8 mouse cellular contexts compared by ENCODE assay signal in genomic region chr4:129136579-129137391, GRCm38 (mm10). TPM values are rescaled to one million over a fixed set of nuclear protein-coding genes. Genes with fewer than 3 reads are reported as not detected.
DNase-seq lines count a peak whose midpoint lies in the region; ATAC-seq lines count a peak whose summit lies in the region.

Gene Fndc5 (plus strand): TSS chr4:129136999.

- H3K36me3 ChIP-seq in intestine, embryonic 15.5 days, result no peaks in the 10 kb centered on the region
- H3K36me3 ChIP-seq in midbrain, embryonic 10.5 days, result no peaks in the 10 kb centered on the region

- 1% methylated on average over 65 of the region's 80 CpGs for WGBS in intestine, embryonic 15.5 days
- under 1% methylated on average over 38 of the region's 80 CpGs for WGBS in midbrain, embryonic 10.5 days

- H3K9ac ChIP-seq in intestine, embryonic 15.5 days, result peak within 1 kb of the TSS; percentile 62

- peak within 1 kb of the TSS; percentile 55 for H3K4me3 ChIP-seq in intestine, embryonic 15.5 days (replicated peaks)
- H3K4me3 ChIP-seq in midbrain, embryonic 10.5 days, result peak within 1 kb of the TSS; percentile 67

- intact Hi-C loops in gastrocnemius, postnatal 14 days (cut with DNase I; ENCODE audit: low total_unique reads), result loop anchor here (5.0 to 10.0 kb wide), 2 partner anchors 36 to 138 kb away; no protein-coding TSS in a partner anchor

- peaks cover 20% of the 10 kb centered on the region for H3K27me3 ChIP-seq in intestine, embryonic 15.5 days (replicated peaks)
- peaks cover 72% of the 10 kb centered on the region for H3K27me3 ChIP-seq in midbrain, embryonic 10.5 days (ENCODE audit: low read depth, poor library complexity, severe bottlenecking)

- peaks cover 20% of the 10 kb centered on the region for H3K4me1 ChIP-seq in intestine, embryonic 15.5 days (replicated peaks)
- H3K4me1 ChIP-seq in midbrain, embryonic 10.5 days, result peaks cover 35% of the 10 kb centered on the region

- no peak for DNase-seq in layer of hippocampus, adult 18-20 months (ENCODE audit: low spot score in 2 of 2)
- no peak for DNase-seq in layer of hippocampus, adult 9-10 months (ENCODE audit: low spot score)
- peak; percentile 66 for DNase-seq in brain, adult 2 months (ENCODE audit: low read depth, low spot score)
- no peak for DNase-seq in gastrocnemius, postnatal 14 days
- peak; percentile 50 for DNase-seq in midbrain, embryonic 10.5 days (ENCODE audit: low spot score)
- no peak for DNase-seq in spleen, adult 12 weeks (ENCODE audit: low spot score)
- no peak for DNase-seq in thymus, postnatal 25 days

- peak within 1 kb of the TSS; percentile 98 for H3K4me2 ChIP-seq in intestine, embryonic 15.5 days (replicated peaks)

- no peak within 1 kb of the TSS for H3K27ac ChIP-seq in intestine, embryonic 15.5 days
- peak within 1 kb of the TSS; percentile 76 for H3K27ac ChIP-seq in midbrain, embryonic 10.5 days (replicated peaks)

- peak; percentile 48 for ATAC-seq in intestine, embryonic 15.5 days

- no peaks in the 10 kb centered on the region for H3K9me3 ChIP-seq in intestine, embryonic 15.5 days
- no peaks in the 10 kb centered on the region for H3K9me3 ChIP-seq in midbrain, embryonic 10.5 days (replicated peaks)

RNA-seq across cellular contexts. Expression of gene Fndc5, which starts in this region (rescaled TPM):
- total RNA-seq in layer of hippocampus, adult 18-20 months (2021), result 10 to 100 TPM; 75.5 to 84.2 TPM
- total RNA-seq in gastrocnemius, postnatal 14 days (2021), result 10 to 100 TPM; 28.4 to 53.2 TPM
- 2.7 and 2.9 TPM in 2 replicates for polyA plus RNA-seq in intestine, embryonic 15.5 days (2015; fragmentation: Nextera tagmentation; extraction: Ambion mirVana)
- 0.50 and 0.78 TPM in 2 replicates for polyA plus RNA-seq in midbrain, embryonic 10.5 days (2016; fragmentation: Nextera tagmentation; extraction: Ambion mirVana)

Comparison
In these comparisons a context has a peak if more than half of its experiments do, and no peak if none do; other contexts are left out.
1. Peak in DNase-seq, H3K4me3 ChIP-seq and H3K27ac ChIP-seq in midbrain, embryonic 10.5 days; RNA of the gene not detected or under 1 TPM.